Mouse (Mus musculus) hindbrain, postnatal 0 days (tissue): Measurements from ENCODE around the gene Vwa7. TPM values are rescaled to one million over a fixed set of nuclear protein-coding genes. Genes with fewer than 3 reads are reported as not detected.
A peak's percentile ranks its signal among the peaks of the same experiment; 100 is the strongest.
"Not testable (repeated sequence)": the region's sequence is repeated elsewhere in the genome, so short reads cannot be mapped to it uniquely, and the experiment has no call there.

ENCODE experiments used
- ATAC-seq: fragments of 200-750 bp; cut with Nextera tagmentation; 2 replicates; pipeline ENCODE4 v1.8.0; 2017; ENCODE audit warnings: mild to moderate bottlenecking, moderate TSS enrichment, moderate library complexity
- DNase-seq: peaks from one replicate; pipeline ENCODE4 v3.0.0-alpha.2; 2015; ENCODE audit warnings: low spot score
- H3K27ac ChIP-seq: fragments of 300-500 bp; sonication (generic); 2 replicates; pipeline ENCODE4 v1.5.1; 2014; ENCODE audit warnings: mild to moderate bottlenecking
- H3K27me3 ChIP-seq: fragments of 300-500 bp; sonication (generic); 2 replicates; pipeline ENCODE4 v1.6.1; 2014; ENCODE audit warnings: low read length, mixed read lengths; ENCODE audit not compliant: insufficient read depth
- H3K36me3 ChIP-seq: fragments of 300-500 bp; sonication (generic); 2 replicates; pipeline ENCODE4 v1.6.1; 2014; ENCODE audit warnings: low read length, mixed read lengths; ENCODE audit not compliant: insufficient read depth
- H3K4me1 ChIP-seq: fragments of 300-500 bp; sonication (generic); 2 replicates; pipeline ENCODE4 v1.6.1; 2014; ENCODE audit warnings: antibody characterized with exemption, low read length, mixed read lengths; ENCODE audit not compliant: insufficient read depth
- H3K4me2 ChIP-seq: fragments of 300-500 bp; sonication (generic); 2 replicates; pipeline ENCODE4 v1.6.1; 2014; ENCODE audit warnings: low read depth, mild to moderate bottlenecking, low read length, moderate library complexity, mixed read lengths
- H3K4me3 ChIP-seq: fragments of 300-500 bp; sonication (generic); 2 replicates; pipeline ENCODE4 v1.5.1; 2014; ENCODE audit warnings: low read length
- H3K9ac ChIP-seq: fragments of 300-500 bp; sonication (generic); replicated peaks from 2 replicates; pipeline ENCODE4 v1.6.1; 2014; ENCODE audit warnings: mild to moderate bottlenecking, low read length, moderate library complexity, mixed read lengths
- H3K9me3 ChIP-seq: fragments of 300-500 bp; sonication (generic); 2 replicates; pipeline ENCODE4 v1.6.1; 2016; ENCODE audit warnings: low read length, mixed read lengths
- CTCF ChIP-seq: IDR thresholded peaks from 2 replicates; pipeline ENCODE4 v1.5.1; 2016; ENCODE audit warnings: antibody characterized with exemption, control low read depth, low read depth
- WGBS: fragments of 180-500 bp; shearing (Covaris S2); extraction: QIAGEN DNeasy Blood & Tissue Kit; methylation state at CpG from one replicate; pipeline ENCODE4 v1.1.7; 2014; 5-methylcytosine and 5-hydroxymethylcytosine counted together
- polyA plus RNA-seq: library from polyadenylated mRNA; unstranded; fragments of >200 nt; fragmentation: Nextera tagmentation; extraction: Ambion mirVana; gene quantifications from 2 replicates; pipeline ENCODE4 v1.2.1, GENCODE M21; 2015
- total RNA-seq: library from RNA; depleted of rRNA; stranded (reverse); fragments of >200 nt; gene quantifications from 2 replicates; pipeline ENCODE4 v1.2.3, GENCODE M21; 2014

Vwa7 gene
- total and polyA plus RNA-seq, 2 experiments from 2014 or later = 0.11 to 0.68 TPM

DNA sequence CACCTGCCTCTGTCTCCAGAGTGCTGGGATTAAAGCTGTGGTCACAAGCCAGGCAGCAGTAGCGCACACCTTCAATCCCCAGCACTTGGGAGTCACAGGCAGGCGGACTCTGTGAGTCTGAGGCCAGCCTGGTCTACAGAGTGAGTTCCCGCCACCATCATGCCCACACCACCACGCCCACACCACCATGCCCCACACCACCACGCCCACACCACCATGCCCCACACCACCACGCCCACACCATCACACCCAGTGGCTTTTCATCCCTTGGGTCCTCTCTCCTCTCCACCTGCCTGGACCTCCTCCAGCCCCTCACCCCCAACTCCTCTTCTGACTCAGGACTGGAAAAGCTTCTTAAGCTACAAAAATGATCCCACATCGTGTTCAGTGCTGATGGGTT is 15.5 kb downstream of the Vwa7 start:
- Histone ChIP-seq H3K36me3 (no peaks in the 10 kb centered on the region), H3K27ac (no peak overlapping the region), H3K4me3 (no peak overlapping the region), H3K27me3 (no peaks in the 10 kb centered on the region), H3K9ac (no peak overlapping the region), H3K9me3 (no peaks in the 10 kb centered on the region), H3K4me2 (no peak overlapping the region), H3K4me1 (no peaks in the 10 kb centered on the region; the same call in 1 of the 2 replicates)
- ATAC-seq = no peak
- no peak for TF ChIP-seq CTCF
- WGBS = 92% methylated on average over 7 of the region's 7 CpGs
- DNase-seq = no peak

DNA sequence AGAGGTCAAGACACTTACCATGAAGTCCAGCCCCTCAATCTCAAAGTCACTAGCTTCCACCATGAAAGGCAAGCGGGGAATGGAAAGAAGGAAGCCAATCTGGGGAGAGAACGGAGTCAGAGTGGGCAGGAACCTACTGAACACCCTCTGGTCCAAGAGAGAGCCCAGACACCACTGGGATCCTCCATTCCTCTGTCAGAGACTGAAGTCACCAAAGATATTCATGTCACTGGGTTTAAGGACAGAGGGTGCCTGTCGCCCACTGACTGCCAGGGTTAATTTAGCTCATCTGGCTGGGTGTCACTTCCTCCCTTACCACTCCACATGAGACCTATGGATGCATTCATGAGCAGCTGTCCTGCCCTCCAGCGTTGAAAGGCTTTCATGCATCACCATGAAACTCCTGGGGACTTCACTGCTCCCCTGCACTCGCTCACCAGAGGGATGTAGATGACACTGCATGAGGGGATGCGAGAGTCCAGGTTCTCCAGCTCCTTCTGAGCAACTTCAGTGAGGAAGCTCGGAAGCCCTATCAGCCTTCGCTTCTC is 16.0 kb downstream of the Vwa7 start:
- ATAC-seq (no peak), DNase-seq (no peak)
- H3K27ac ChIP-seq = no peak overlapping the region
- no peaks in the 10 kb centered on the region for H3K4me1 ChIP-seq
- H3K4me3 ChIP-seq = no peak overlapping the region
- TF ChIP-seq CTCF = peak; percentile 7; the same call in 1 of the 2 replicates
- H3K36me3 ChIP-seq = no peaks in the 10 kb centered on the region
- WGBS = 75% methylated on average over 8 of the region's 8 CpGs
- H3K4me2 ChIP-seq = no peak overlapping the region
- H3K9me3 ChIP-seq = no peaks in the 10 kb centered on the region
- H3K27me3 ChIP-seq = no peaks in the 10 kb centered on the region
- H3K9ac ChIP-seq = no peak overlapping the region

DNA sequence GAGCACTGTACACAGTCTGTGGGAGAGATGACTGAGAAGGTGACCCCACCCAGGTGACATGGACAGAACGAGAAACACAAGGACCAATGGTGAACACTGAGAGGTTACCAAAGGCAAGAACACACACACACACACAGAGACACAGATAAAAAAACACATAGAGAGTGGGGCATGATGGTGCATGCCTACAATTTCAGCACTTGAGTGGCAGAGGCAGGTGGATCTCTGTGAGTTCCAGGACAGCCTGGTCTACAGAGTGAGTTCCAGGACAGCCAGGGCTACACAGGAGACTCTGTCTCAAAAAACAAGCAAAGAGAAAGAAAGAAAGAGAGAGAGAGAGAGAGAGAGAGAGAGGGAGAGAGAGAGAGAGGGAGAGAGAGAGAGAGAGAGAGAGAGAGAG is 17.3 kb downstream of the Vwa7 start:
- ATAC-seq, DNase-seq, H3K27me3 ChIP-seq, H3K9me3 ChIP-seq, H3K36me3 ChIP-seq, H3K9ac ChIP-seq, H3K4me1 ChIP-seq, H3K4me2 ChIP-seq, H3K27ac ChIP-seq, H3K4me3 ChIP-seq: not testable (repeated sequence)
- WGBS = 63% methylated on average over 1 of the region's 1 CpGs

DNA sequence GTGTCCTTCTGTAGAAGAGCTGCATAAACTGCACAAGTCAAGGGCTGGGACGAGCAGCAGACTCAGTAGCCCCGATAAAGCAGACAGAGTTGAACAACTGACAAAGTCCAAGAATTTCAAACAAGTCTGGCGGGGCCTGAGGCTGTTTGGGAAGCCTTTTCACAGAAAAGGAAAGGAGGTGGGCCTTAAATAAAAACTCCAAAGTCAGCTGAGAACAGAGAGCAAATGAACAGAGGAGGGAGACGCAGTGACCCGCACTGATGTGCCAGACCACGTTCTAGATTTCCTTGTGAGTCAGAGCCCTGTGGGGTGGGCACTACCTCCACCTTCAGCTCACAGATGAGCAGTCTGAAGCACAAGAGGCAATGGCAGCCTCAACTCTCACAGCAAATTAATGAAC is 18.5 kb downstream of the Vwa7 start:
- no peaks in the 10 kb centered on the region for H3K36me3 ChIP-seq
- ATAC-seq = no peak
- 79% methylated on average over 6 of the region's 6 CpGs for WGBS
- no peak for TF ChIP-seq CTCF
- no peak overlapping the region for H3K4me3 ChIP-seq
- no peak overlapping the region for H3K4me2 ChIP-seq
- no peak for DNase-seq
- H3K27ac ChIP-seq = no peak overlapping the region
- H3K27me3 ChIP-seq = no peaks in the 10 kb centered on the region
- no peaks in the 10 kb centered on the region for H3K9me3 ChIP-seq
- no peak overlapping the region for H3K9ac ChIP-seq
- no peaks in the 10 kb centered on the region for H3K4me1 ChIP-seq

DNA sequence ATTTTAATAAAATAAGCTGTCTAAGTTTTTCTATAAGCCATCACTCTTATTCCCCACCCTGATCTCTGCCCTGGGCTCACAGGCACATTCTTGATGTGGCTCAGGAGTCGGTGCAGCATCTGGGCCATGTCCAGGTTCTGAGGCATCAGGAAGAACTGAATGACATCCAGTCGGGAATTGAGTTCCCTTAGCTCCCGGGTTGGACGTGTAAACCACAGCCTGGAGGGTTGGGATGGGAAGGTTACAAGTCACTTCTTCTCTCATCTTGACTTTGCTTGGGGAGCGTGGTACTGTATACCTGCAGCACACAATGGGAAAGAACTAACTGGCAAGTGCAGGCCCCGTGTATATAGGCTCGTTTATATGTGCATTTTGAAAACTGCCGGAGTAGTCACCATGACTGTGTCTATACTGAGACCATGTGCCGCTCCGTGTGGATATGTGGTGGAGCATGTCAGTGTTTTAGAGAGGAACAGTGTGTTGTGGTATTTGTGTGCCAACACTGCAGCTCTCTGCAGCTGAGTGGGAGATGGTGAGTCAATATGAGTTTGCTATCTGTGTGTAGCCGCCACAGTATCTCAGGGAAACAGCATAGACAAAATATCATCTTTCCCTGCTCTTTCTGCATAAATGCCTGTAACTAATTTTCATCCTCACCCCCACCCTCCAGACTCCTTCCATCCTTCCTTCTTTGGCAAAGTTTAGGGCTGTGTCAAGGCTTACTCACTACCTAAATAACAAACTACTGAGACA is 22.9 kb downstream of the Vwa7 start:
- Histone ChIP-seq H3K9ac (no peak overlapping the region), H3K27me3 (no peaks in the 10 kb centered on the region), H3K4me2 (no peak overlapping the region), H3K36me3 (no peaks in the 10 kb centered on the region), H3K4me3 (no peak overlapping the region), H3K9me3 (no peaks in the 10 kb centered on the region), H3K4me1 (no peaks in the 10 kb centered on the region), H3K27ac (no peak overlapping the region)
- WGBS = 85% methylated on average over 11 of the region's 11 CpGs
- TF ChIP-seq CTCF = no peak
- no peak for ATAC-seq
- no peak for DNase-seq

DNA sequence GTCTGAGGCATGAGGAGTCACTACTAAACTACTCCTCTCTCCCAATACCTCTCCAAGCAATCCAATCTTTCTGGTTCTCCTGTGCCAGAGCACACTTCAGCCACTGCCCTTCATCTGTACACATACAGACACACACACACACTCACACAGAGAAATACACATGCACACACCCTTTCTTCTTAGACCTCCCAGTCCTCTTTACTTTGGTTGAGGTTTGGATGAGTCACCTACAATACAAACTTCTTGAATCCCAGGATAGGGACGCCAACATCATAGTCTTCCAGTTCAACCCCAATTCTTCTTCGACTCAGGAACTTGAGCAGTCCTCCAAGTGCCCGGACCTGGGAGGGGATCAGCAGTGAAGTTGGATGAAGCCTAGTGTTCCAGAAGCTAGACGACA is 27.4 kb downstream of the Vwa7 start:
- TF ChIP-seq CTCF = no peak
- no peaks in the 10 kb centered on the region for H3K4me1 ChIP-seq
- 88% methylated on average over 4 of the region's 4 CpGs for WGBS
- H3K36me3 ChIP-seq = no peaks in the 10 kb centered on the region
- ATAC-seq (no peak), DNase-seq (no peak)
- H3K27ac ChIP-seq = no peak overlapping the region
- H3K27me3 ChIP-seq = no peaks in the 10 kb centered on the region
- no peaks in the 10 kb centered on the region for H3K9me3 ChIP-seq
- no peak overlapping the region for H3K4me2 ChIP-seq
- no peak overlapping the region for H3K4me3 ChIP-seq
- no peak overlapping the region for H3K9ac ChIP-seq
